Mouse (Mus musculus) regulatory T cell (primary cell): ENCODE measurements at regions not wholly inside any gene's neighbourhood (a gene's known extent, or its start where the extent isn't known, plus 50 kb on each side); places are given as distances from the start of the nearest gene placed in this dataset.

ENCODE experiments used
- in situ Hi-C: fragments of 300-600 bp; cut with MboI, MseI; formaldehyde crosslinking; loops from one replicate; pipeline ENCODE4 v1.15.1; 2025; ENCODE audit warnings: high pct_unique_total_duplicates

DNA sequence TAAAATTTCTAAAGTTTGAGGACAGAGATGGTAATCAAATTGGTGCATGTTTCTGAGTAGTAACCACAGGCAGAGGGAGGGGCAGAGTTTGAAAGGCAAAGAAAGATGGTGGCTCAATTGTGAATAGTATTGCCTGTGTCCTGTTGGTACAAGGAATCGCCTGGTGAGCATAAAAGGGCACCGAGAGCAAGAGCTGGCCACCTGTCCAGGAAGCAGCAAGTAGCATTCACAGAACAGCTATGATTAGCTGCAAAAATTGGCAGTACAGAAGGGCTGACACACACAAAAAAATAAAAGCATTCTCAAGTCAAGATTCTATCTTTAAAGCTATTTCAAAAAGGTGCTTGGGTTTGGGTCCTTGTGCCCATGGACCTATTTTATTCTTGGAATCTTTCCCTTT lies 51.7 kb upstream of the Dusp10 start:
- in situ Hi-C loops, result no loop called here

DNA sequence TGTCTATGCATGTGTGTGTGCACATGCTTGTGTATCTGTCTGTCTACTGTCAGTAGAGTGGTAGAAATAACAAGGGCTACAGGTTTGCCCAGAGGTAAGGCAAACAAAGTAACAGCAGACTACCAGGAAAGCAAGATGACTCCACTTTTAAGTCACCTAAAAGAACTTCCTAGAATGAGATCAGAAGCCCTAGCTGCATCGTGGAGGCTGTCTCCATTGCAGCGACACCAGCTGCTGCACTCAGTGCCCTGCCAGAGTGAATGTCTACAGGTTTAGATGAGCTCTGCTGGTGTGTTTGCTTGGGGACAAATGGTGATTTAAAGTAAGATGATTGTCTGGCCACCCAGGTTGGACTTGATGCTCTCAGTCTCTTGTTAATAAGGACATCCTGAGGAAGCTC lies 50.6 kb upstream of the Dusp10 start:
- in situ Hi-C loops, result no loop called here

DNA sequence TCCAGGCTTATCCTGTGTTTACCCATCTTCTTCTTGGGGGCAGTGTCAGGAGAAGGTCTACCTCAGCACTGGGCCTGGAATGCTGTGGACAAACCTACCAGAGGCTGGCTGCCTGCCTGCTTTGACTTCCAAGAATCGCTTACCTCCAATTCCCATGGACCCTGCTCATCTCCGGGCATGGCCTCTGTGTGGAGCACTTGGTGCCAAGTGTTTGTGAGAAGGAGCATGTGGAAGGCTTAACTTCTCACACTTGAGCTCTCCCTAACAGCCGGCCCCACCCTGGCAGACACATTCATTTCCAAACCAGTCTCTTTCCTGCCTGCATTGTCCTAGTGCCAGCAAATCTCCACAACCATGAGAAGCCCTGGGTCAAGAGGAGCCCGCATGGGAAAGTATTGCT lies 49.8 kb upstream of the Dusp10 start:
- in situ Hi-C loops, result no loop called here
